Mouse (Mus musculus): ENCODE measurements around the gene Fry.

Gene Fry

DNA sequence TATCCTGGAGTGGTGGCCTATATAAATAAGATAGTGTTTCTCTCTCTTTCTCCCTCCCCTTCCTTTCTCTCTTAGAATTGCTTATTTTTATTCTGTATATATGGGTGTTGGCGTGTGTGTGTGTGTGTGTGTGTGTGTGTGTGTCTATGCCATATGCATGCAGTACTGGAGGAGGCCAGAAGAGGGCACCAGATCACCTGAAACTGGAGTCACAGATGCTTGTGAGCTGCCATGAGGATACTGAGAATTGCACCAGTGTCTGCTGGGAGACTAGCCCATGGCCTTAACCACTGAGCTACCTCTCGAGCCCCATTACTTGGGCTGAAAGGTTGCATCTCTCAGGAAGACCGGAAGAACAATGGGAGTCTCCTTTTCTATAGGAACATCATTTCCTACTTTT is 149.8 kb downstream of the Fry start:
- DNase-seq (ENCODE audit: low spot score in 2 of 2) = no peak

DNA sequence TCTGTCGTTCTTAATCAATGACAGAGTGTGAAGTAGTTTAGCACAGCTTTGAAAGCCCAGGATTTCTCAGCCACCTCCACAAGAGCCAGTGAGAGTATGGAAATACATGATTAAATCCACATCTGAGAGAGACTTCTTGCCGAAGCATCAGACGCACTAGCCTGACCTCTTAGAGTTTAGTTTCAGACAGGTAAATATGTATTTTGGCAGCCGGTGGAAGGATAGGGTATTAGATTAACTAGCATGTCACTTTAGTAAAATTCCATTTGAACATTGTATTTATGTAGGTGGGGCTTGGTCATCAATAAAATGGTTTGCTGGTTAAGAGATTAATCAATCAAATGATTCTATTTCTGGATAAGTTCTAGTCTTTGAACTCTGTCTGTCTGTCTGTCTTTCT is 152.0 kb downstream of the Fry start:
- no peak for DNase-seq (ENCODE audit: low spot score in 2 of 2)

DNA sequence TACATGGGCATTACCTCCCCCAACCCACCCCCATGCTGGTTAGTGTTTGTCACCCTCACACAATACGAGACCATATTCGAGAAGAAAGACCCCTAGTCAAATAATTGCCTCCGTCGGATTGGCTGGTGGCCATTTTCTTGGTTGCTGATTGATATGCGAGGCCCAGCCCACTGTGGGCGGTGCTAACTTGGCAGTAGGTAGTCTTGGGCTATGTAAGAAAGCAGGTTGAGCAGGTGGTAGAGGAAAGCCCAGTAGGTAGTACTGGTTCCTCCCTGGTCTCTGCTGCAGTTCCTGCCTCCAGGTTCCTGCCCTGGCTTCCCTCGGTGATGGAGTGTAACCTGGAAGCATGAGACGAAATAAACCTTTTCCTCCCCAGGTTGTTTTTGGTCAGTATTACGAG is 153.7 kb downstream of the Fry start:
- no peak for DNase-seq (ENCODE audit: low spot score in 2 of 2)

DNA sequence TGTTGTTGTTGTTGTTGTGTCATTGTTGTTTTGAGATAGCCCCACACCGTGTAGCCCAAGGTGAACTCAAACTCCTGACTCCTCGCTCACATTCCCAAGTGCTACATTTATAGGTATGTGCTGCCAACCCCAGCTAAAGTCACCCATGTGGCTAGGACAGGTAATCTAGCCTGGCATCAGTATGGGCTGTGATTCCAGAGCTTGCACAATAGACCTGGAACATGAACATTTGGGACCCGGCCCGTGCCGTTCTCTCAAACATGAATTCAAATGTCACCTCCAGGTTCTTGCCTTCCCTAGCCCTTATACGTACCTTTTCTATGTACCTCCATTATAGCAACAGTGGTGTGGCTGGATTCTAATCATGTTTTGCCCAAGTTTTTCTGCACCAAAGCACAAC is 156.9 kb downstream of the Fry start:
- DNase-seq (ENCODE audit: low spot score in 2 of 2) = no peak

DNA sequence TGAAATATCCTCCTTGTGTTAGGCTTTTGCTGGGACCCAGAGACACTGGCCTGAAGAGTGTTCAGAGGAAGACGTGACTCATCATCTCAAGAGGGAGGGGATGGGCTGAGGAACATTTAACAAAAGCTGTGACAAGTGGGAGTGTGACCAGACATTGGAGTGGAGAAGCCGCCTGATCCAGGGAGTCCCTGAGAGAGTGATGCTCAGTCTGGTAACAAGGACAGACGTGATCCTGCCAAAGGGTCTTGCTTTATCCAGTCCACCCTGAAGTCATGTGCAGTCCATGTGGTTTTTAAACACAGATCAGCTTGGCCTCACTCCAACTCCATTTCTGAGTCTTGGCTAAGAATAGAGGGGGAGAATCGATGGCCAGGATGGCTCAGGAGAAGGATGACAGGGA is 158.2 kb downstream of the Fry start:
- DNase-seq (ENCODE audit: low spot score in 2 of 2) = peak; percentile 47 to 51

DNA sequence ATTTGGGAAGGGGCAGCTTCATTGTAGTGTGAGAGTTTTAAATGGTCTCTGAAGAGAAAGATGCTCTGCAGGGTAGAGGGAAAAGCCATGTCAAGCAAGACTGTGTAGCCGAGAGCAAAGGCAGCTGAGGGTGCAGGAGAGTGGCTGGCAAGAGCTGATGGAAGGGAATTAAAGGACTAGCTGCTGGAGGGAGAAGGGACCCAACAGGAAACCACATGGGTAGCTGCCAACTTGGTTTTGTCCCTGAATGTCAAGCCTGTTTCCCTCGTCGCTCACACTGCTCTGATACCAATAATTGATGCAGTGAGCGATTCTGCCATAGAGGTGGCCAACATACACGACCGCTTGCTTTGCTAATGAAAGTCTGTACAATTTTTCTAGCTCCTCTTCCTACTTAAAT is 160.9 kb downstream of the Fry start:
- no peak for DNase-seq (ENCODE audit: low spot score in 2 of 2)

DNA sequence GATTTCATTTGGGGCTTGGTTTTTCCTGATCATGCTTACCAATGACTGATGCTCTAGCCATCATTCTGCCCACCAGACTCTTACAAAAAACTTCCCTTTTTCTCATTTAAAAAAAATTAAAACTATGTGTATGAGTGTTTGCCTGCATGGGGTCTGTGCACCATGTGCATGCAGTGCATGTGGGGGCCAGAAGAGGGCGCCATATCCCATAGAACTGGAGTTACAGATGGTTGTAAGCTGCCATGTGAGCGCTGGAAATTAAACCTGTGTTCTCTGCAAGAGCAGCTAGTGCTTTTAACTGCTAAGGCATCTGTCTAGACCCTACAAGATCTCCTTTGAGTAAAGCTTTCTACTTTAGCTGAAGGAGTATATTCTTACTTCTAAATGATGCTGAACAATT is 162.6 kb downstream of the Fry start:
- no peak for DNase-seq (ENCODE audit: low spot score in 2 of 2)

DNA sequence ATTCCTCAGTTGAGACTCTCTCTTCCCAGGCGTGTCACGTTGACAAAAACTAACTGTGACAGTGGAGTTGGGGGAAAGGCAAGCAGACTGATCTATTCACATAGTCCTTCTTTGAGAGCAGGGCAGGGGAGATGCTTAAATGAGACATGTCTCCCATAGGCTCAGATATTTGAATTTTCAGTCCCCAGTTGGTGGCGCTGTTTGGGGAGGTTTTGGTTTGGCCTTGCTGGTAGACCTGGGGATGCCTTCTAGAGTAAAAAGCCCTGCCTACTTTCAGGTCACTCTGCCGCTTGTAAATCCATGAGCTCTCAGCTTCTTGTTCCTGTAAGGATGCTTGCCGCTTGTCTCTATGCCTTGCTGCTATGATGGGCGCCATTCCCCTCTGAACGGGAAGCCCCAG is 163.6 kb downstream of the Fry start:
- DNase-seq (ENCODE audit: low spot score in 2 of 2) = no peak

DNA sequence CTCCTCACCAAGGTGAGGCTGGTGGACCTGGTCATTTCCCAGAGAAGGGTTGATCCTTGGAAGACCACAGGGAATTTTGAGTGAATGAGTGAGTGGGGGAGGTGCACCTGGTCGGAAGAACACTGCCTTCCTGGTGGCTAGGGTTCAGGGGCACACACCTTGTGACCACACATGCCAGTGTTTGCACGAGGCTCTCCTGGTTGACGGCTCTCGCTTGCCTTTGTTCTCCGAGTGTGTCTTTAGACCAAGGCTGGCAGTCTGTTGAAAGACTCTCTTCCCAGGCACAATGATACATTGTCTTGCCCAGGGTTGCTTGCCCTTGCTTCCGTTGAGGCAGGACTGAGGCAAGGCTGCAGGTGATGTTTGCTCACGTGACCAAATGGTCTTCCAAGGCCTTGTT is 169.5 kb downstream of the Fry start:
- DNase-seq (ENCODE audit: low spot score in 2 of 2) = no peak

DNA sequence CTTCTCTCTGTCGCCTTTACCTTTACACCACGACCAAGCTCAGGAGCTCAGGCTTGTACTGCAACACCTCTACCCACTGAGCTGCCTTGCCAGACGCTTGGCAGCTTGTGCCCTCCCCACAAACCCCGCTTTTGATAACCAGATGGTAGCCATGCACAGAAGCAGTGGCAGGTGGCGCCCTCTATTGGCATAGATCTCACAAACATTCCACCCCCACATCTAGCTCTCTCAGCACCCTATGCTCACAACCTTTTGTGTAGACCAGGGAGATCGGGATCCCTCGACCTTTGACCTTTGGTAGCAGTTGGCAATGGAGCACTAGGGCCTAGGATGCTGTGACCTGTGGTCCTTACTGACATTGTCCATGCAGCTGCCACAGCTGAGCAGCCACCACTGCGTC is 171.2 kb downstream of the Fry start:
- no peak for DNase-seq (ENCODE audit: low spot score in 2 of 2)

DNA sequence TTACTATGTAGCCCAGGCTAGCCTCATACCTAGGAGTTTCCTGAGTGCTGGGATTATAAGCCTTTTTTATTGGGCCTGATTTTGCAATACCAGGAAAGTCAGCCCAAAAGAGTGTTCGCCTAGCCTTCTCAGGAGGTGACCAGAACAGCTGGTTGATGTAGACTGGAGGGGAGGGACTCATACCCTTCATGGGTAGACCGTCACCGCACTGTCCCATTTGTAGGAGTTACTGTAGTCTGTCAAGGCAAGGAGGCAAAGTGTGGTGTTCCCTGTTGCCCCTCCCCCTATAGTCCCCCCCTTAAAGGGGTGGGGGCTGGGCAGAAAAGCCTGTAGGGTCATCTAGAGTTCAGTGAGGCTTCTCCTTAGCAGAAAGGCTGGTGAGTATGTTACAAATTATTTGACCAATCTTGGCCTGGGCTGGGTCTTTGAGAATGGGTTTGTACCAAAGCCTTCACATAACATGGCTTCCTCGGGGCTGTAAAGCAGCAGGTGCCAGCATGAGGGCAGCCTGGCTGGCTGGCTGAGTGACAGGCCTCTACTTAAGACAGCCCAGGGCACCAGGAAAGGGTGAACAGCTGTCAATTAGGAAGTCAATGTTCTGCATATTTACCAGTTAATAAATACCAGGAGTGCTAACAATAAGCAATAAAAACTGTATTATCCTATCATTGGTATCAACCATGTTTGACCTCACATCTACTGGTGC is 172.2 kb downstream of the Fry start:
- DNase-seq (ENCODE audit: low spot score in 2 of 2) = no peak

DNA sequence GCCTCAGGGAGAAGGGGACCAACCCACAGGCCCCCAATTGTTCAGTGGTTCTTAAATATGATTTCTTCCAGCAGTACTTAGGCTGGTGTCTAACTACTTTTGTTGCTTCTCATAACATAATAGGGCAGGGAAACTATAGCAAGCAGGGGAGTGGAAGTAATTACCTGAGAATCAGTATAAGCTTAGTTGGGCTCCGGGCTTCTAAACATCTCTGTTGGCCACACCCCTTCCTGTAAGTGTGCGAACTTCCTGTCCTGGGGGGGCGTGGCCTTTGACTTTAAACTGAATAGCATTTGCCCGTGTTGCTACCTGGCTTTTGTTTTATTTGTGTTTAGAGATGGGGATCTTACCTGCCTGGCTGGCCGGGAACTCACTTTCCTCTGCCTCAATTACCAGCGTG is 172.8 kb downstream of the Fry start:
- DNase-seq (ENCODE audit: low spot score in 2 of 2) = no peak

DNA sequence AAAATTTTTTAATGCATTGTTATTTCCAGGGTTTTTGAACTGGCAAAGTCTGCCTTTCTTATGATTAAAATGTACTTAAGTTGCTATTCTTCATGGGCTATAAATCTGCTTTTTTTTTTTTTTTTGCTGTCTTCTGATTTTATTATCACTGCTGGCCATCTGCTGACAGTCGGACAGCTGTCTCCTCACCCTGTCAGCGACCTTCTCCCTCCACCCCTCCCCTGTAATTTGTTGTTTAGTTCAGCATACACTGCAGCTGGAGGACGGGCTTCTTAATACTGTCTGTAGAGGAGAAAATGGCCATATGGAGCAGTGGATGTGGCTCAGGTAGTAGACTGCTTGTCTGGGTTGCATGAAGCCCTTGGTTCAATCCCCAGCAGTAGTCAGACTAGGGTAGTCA is 173.7 kb downstream of the Fry start:
- no peak for DNase-seq (ENCODE audit: low spot score in 2 of 2)

DNA sequence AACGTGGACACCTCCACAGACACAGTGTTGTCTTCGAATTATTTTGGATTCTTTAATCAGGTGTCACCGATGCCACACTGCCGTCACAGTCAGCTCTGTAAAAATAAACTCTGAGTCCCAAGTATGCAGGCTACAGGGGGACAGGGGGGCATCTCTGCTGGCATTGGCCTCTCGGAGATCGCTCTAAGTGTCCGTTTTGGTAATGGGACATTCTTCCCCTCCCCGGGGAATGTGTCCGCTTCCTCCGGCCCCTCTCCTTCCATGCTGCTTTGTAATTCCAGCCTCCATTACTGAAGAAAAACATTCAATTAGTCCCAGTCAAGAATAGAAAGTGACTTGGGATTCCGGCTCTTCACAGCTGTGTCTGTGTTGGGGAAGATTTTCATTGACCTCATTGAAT is 175.9 kb downstream of the Fry start:
- DNase-seq (ENCODE audit: low spot score in 2 of 2) = no peak

DNA sequence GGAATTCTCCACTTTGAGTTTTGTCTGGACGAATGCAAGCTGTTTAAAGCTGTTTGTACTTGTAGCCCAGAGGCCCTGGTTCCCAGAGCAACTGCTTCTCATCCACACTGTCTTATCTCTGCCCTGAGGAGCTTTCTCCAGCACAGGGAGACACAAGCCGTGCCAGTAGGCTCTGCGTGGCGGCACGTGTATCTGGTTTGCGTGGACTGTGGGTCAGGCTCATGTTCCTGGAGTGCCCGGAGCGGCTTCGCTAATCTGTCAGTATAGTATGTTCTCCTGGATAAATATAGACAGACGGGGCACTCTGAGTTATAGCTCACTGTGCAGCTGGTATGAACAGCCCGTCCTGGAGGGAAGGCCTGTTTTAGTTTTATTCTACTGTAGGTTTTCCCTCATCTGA is 176.7 kb downstream of the Fry start:
- DNase-seq (ENCODE audit: low spot score in 2 of 2) = no peak

DNA sequence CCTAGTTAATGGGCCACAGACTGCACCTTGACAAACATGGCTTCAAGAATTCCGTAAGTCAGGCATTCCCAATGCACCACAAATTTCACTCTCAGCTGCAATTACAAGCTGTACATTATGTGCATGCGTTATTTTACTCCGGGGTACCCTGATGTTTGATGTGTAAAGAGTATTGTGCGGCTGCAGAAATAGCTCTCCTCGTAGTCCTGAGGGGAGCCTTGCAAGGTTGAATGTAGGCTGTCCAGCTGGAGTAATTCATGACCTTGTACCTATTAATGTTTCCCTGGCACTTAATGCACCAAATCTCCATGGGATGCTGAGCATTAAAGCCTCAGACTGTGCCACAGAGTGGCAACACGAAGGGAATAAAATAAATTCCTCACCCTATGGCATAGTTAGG is 180.5 kb downstream of the Fry start:
- no peak for DNase-seq (ENCODE audit: low spot score in 2 of 2)

DNA sequence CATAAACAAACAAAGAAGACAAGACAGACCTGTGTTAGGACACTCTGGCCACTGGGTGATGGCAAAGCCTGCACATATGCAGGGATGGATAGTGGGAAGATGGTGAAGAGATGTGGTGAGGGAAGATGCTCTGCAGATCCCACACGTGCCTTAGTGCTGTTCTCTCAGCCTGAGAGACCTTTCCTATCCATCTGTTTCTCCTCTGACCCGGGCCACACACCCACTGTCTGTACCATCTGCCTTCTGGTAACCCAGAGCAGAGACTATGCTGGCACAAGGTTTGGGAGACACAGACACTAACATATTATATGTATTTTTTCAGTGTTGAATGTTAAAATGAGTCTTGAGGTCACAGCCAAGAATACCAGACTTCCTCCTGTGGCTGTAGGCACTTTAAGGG is 183.7 kb downstream of the Fry start:
- DNase-seq (ENCODE audit: low spot score in 2 of 2) = no peak

DNA sequence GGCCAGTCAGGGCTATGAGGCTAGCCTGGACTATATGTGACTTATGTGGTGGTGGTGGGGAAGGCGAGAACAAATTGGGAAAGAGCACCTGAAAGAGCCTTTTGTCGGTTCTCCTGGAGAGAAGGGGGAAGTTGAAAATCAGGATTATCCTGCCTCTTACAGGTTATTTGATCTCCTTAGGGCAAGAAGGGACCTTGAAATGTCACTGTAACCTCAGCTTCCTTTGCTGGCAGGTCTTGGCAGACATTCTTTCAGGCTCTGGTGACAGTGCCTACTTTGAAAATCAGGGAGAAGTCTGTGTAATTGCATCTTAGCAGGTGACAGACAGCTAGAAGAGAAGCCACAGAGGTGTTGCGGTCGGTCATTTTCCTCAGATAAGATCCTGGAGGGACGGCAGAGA is 184.6 kb downstream of the Fry start:
- no peak for DNase-seq (ENCODE audit: low spot score in 2 of 2)

DNA sequence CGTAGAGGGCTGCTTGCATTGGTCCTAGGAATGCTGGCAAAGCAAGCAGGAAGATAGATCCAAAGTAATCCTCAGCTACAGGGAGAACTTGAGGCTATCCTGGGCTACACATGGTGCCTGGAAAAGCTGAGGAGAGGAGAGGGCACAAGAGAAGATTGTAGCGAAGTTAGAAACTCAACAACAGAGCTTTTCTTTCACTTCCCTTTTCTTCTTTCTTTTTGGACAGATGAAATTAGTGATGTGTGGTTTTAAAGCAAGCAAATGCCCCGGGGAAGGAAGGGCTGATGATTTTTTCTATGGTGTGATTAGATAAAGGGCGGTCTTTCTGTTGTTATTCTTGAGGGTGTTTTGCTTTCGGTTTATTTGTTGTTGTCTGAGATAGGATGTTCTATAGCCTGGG is 188.1 kb downstream of the Fry start:
- DNase-seq (ENCODE audit: low spot score in 2 of 2) = no peak

DNA sequence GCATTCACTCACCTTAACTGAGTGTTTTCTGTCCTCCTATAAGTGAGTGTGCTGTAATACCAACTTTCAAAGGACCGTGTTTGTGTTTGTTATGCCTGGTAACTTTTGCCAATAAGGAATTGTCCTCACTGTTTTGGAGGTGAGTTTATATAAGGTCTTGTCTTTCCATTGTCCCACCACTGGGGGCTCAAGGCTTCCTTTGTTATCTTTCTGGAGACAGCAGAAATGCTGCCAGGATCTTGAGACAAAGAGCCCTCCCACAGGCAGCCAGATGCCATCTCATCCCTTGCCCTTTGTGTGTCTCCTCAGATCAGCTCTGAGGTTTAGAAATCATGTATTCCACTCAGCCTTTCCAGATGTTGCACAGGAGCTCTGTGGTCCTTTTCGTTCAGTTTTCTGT is 194.8 kb downstream of the Fry start:
- no peak for DNase-seq (ENCODE audit: low spot score in 2 of 2)

DNA sequence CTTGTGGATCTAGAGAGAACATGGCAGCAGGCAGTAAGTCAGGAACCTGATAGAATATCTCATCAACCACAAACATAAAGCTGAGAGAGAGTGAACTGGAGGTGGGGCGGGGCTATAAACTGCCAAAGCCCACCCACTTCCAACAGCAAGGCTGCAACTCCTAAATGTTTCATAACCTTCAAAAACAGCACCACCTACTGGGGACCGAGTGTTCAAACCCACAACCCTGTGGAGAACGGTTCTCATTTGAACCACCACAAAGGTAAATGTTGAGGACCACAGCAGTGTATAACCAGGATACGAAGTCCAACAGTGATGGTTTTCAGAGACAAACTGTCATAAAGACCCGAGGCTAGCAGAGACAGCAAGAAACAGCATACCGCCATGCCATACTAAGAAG is 196.1 kb downstream of the Fry start:
- no peak for DNase-seq (ENCODE audit: low spot score in 2 of 2)

DNA sequence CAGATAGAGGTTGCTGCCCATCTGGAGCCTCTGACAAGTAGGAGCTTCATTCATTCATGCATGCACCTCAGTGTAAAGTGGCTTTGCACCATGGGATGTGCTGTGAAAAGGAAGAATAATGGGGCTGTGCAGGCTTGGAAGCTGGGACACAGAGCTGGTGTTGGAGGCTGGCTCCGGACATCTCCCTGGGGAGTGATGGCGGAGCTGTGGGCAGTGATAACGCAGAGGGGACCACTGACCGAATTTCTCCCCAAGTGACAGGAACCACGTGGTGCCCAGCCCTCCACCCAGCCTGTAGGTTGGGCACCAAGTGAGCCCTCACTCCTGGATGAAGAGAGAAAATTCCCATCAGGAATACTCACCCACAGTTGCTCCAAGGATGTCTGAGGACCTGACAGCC is 207.0 kb downstream of the Fry start:
- DNase-seq (ENCODE audit: low spot score in 2 of 2) = no peak

DNA sequence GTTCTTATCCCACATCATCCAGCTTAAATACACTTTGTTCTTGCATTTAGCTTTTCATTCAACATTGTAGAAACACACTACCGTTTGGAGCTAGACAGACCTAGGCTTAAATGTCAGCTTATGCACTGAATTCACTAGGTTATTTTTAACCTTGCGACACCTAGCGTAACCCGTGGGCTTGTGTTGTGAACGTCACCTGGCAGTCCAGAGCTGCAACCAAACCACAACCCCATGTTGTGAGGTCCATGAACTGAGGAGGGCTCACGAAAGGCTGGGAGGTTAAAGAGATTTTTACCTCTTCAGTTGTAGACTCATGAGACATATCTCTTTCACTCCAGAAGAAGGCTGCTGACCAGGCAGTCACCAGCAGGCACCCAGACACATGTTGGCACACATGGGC is 210.2 kb downstream of the Fry start:
- no peak for DNase-seq (ENCODE audit: low spot score in 2 of 2)

DNA sequence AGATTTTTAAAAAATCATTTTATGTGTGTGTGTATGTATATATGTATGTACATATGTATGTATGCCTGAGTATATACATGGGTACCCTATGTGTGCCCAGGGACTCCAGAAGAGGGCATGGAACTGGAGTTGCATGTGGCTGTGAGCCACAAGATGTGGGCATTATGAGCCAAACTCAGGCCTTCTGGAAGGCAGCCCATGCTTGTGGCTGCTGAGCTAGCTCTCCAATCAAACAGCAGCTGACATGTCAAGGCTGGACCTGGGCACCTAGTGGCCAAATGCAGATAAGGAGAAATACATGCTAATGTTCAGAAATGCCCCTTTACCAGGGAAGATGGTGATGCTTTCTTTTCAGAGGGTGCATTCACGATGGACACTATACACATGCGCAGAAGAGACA is 213.4 kb downstream of the Fry start:
- no peak for DNase-seq (ENCODE audit: low spot score in 2 of 2)

DNA sequence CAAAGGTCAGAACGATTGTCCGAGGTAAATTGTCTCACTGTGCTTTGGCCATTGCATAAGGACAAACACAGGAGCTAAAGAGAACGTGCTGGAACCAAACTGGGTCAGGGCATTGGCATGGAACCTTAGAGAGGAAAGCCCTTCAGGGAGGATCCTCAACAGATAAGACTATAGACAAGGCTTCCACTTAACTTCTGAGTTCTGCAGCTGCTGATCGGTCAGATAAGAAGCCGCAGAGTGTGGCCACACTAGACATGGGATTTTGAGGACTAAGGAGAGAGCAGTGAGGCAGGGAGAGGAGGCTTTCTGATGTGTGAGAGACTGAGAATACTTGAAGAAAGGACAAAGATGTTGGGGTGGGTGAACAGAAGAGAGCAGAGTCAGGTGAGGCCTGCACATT is 214.4 kb downstream of the Fry start:
- DNase-seq (ENCODE audit: low spot score in 2 of 2) = no peak

Measured in frontal cortex, postnatal 36 days (tissue).